Mouse (Mus musculus): ENCODE measurements around the gene Gimap4. TPM values are rescaled to one million over a fixed set of nuclear protein-coding genes. Genes with fewer than 3 reads are reported as not detected.
"Not testable (repeated sequence)": the region's sequence is repeated elsewhere in the genome, so short reads cannot be mapped to it uniquely, and the experiment has no call there.

The Gimap4 gene
- polyA plus RNA-seq, 1 experiment from 2014 or later: 1.1 TPM

- WGBS: 92% methylated on average over 17 of the region's 17 CpGs
- H3K27ac ChIP-seq (replicated peaks): no peak overlapping the region
- no peak overlapping the region for H3K4me3 ChIP-seq
- no peak for ATAC-seq (replicated peaks)
- H3K4me1 ChIP-seq: no peaks in the 10 kb centered on the region
- no peak overlapping the region for H3K4me2 ChIP-seq (replicated peaks)
- no peak overlapping the region for H3K9ac ChIP-seq (replicated peaks)
- H3K27me3 ChIP-seq: no peaks in the 10 kb centered on the region
- H3K36me3 ChIP-seq: no peaks in the 10 kb centered on the region
- H3K9me3 ChIP-seq: no peaks in the 10 kb centered on the region
Measured at GRCm38 (mm10) chr6:48677492-48678345, 6.6 kb upstream of the Gimap4 start.

DNA sequence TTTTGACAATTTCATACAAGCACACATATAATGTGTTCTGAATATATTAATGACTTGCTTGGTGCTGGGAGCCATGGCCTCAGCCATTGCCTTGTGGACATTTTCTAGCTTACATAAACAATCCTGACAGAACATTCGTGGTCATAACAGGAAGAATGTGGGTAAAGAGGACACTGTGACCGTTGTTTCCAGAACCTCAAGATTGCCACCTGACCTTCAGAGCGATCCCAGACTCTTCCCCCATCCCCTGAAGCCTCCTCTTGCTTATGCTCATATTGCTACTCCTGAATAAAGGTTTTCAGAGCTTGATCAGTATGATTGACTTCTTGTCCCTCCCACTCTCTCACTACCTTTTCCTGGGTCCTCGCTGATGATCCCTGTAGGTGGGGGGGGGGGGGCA is 6.0 kb upstream of the Gimap4 start:
- ATAC-seq (replicated peaks): no peak
- no peaks in the 10 kb centered on the region for H3K4me1 ChIP-seq
- H3K27ac ChIP-seq (replicated peaks): no peak overlapping the region
- H3K9me3 ChIP-seq: no peaks in the 10 kb centered on the region
- no peaks in the 10 kb centered on the region for H3K27me3 ChIP-seq
- no peaks in the 10 kb centered on the region for H3K36me3 ChIP-seq
- H3K9ac ChIP-seq (replicated peaks): no peak overlapping the region
- H3K4me3 ChIP-seq: no peak overlapping the region
- no peak overlapping the region for H3K4me2 ChIP-seq (replicated peaks)
- WGBS: 84% methylated on average over 4 of the region's 4 CpGs

GRCm38 (mm10) chr6:48679701-48680100 is 4.6 kb upstream of the Gimap4 start:
- no peak for ATAC-seq (replicated peaks)
- Histone ChIP-seq H3K9ac (replicated peaks) (no peak overlapping the region), H3K4me1 (no peaks in the 10 kb centered on the region), H3K27me3 (no peaks in the 10 kb centered on the region), H3K27ac (replicated peaks) (no peak overlapping the region), H3K36me3 (no peaks in the 10 kb centered on the region), H3K9me3 (no peaks in the 10 kb centered on the region), H3K4me2 (replicated peaks) (no peak overlapping the region), H3K4me3 (no peak overlapping the region)
- WGBS: 91% methylated on average over 6 of the region's 6 CpGs

DNA sequence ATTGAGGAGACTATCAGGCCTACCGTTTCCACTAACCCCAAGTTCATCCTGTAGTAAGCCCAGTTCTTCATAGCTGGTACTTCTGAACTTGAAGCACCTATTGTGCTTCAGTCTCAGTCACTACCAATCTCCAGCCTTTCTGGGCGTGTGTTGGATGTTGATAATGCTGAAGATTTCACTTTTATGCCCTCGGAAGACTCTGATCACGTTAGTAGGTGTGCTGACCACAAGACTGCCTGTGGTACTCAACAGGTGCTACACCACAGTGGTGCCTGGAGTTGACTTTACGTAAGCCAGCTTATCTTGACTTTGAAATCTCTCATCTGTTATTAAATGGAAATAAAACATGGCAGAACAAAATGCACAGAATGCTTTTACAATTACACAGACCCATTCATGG is 3.9 kb upstream of the Gimap4 start:
- no peaks in the 10 kb centered on the region for H3K27me3 ChIP-seq
- no peak overlapping the region for H3K9ac ChIP-seq (replicated peaks)
- no peaks in the 10 kb centered on the region for H3K36me3 ChIP-seq
- 82% methylated on average over 5 of the region's 5 CpGs for WGBS
- H3K9me3 ChIP-seq: no peaks in the 10 kb centered on the region
- no peak overlapping the region for H3K4me3 ChIP-seq
- no peak for ATAC-seq (replicated peaks)
- no peak overlapping the region for H3K4me2 ChIP-seq (replicated peaks)
- H3K27ac ChIP-seq (replicated peaks): no peak overlapping the region
- no peaks in the 10 kb centered on the region for H3K4me1 ChIP-seq

GRCm38 (mm10) chr6:48681472-48682090 is 2.8 kb upstream of the Gimap4 start:
- H3K4me2 ChIP-seq (replicated peaks): no peak overlapping the region
- 85% methylated on average over 3 of the region's 3 CpGs for WGBS

GRCm38 (mm10) chr6:48682271-48682670 is 2.1 kb upstream of the Gimap4 start:
- no peaks in the 10 kb centered on the region for H3K27me3 ChIP-seq
- H3K4me3 ChIP-seq: no peak overlapping the region
- H3K4me2 ChIP-seq (replicated peaks): no peak overlapping the region
- no peaks in the 10 kb centered on the region for H3K9me3 ChIP-seq
- 84% methylated on average over 4 of the region's 4 CpGs for WGBS
- no peak overlapping the region for H3K9ac ChIP-seq (replicated peaks)
- no peaks in the 10 kb centered on the region for H3K4me1 ChIP-seq
- no peak for ATAC-seq (replicated peaks)
- H3K27ac ChIP-seq (replicated peaks): no peak overlapping the region
- H3K36me3 ChIP-seq: no peaks in the 10 kb centered on the region

More at GRCm38 (mm10) chr6:48681472-48682090, 2.8 kb upstream of the Gimap4 start:
- no peak overlapping the region for H3K4me3 ChIP-seq
- H3K9ac ChIP-seq (replicated peaks): no peak overlapping the region
- ATAC-seq (replicated peaks): no peak
- no peaks in the 10 kb centered on the region for H3K36me3 ChIP-seq
- H3K4me1 ChIP-seq: no peaks in the 10 kb centered on the region
- H3K27me3 ChIP-seq: no peaks in the 10 kb centered on the region
- H3K9me3 ChIP-seq: no peaks in the 10 kb centered on the region
- H3K27ac ChIP-seq (replicated peaks): no peak overlapping the region

DNA sequence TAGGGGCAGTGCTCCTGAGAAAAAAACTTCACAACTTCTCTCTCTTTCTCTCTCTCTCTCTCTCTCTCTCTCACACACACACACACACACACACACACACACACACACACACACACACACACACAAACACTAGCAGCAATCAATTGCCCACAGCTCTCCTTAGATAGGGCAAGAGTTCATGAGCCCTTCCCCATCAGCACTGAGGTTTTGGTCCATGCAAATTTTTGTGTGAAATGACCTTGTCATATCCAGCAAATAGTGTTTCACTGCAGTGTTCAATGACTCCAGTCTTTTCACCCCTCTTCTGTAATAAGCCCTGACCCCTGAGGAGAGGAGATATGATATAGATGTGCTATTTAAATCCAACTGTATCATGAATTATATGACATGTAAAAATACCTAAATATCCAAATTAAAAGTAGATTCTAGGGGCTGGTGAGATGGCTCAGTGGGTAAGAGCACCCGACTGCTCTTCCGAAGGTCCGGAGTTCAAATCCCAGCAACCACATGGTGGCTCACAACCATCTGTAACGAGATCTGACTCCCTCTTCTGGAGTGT is 1.0 kb upstream of the Gimap4 start:
- not testable (repeated sequence) for H3K27ac ChIP-seq (replicated peaks); H3K4me2 ChIP-seq (replicated peaks); H3K4me1 ChIP-seq; H3K36me3 ChIP-seq; H3K9ac ChIP-seq (replicated peaks); H3K4me3 ChIP-seq; H3K27me3 ChIP-seq; ATAC-seq (replicated peaks); H3K9me3 ChIP-seq
- WGBS: 87% methylated on average over 4 of the region's 4 CpGs

GRCm38 (mm10) chr6:48684806-48685205 is 457 bp downstream of the Gimap4 start:
- Histone ChIP-seq H3K9me3 (no peaks in the 10 kb centered on the region), H3K27ac (replicated peaks) (no peak overlapping the region), H3K4me3 (no peak overlapping the region), H3K4me1 (no peaks in the 10 kb centered on the region), H3K4me2 (replicated peaks) (no peak overlapping the region), H3K9ac (replicated peaks) (no peak overlapping the region), H3K27me3 (no peaks in the 10 kb centered on the region), H3K36me3 (no peaks in the 10 kb centered on the region)
- 52% methylated on average over 4 of the region's 4 CpGs for WGBS
- no peak for ATAC-seq (replicated peaks)

- no peak overlapping the region for H3K4me3 ChIP-seq
- H3K9ac ChIP-seq (replicated peaks): no peak overlapping the region
- no peaks in the 10 kb centered on the region for H3K27me3 ChIP-seq
- no peak overlapping the region for H3K27ac ChIP-seq (replicated peaks)
- H3K4me1 ChIP-seq: no peaks in the 10 kb centered on the region
- no peak overlapping the region for H3K4me2 ChIP-seq (replicated peaks)
- H3K36me3 ChIP-seq: no peaks in the 10 kb centered on the region
- WGBS: 80% methylated on average over 2 of the region's 2 CpGs
- no peaks in the 10 kb centered on the region for H3K9me3 ChIP-seq
- no peak for ATAC-seq (replicated peaks)
Measured at GRCm38 (mm10) chr6:48685251-48685650, 902 bp downstream of the Gimap4 start.

GRCm38 (mm10) chr6:48685694-48686665 is 1.6 kb downstream of the Gimap4 start:
- H3K27ac ChIP-seq (replicated peaks): no peak overlapping the region
- H3K9me3 ChIP-seq: no peaks in the 10 kb centered on the region
- no peaks in the 10 kb centered on the region for H3K36me3 ChIP-seq

GRCm38 (mm10) chr6:48687077-48687476 is 2.7 kb downstream of the Gimap4 start:
- no peak overlapping the region for H3K27ac ChIP-seq (replicated peaks)
- ATAC-seq (replicated peaks): no peak
- no peak overlapping the region for H3K4me3 ChIP-seq
- no peak overlapping the region for H3K4me2 ChIP-seq (replicated peaks)
- no peak overlapping the region for H3K9ac ChIP-seq (replicated peaks)
- no peaks in the 10 kb centered on the region for H3K4me1 ChIP-seq
- WGBS: 77% methylated on average over 2 of the region's 2 CpGs
- H3K27me3 ChIP-seq: no peaks in the 10 kb centered on the region
- no peaks in the 10 kb centered on the region for H3K9me3 ChIP-seq
- H3K36me3 ChIP-seq: no peaks in the 10 kb centered on the region

More at GRCm38 (mm10) chr6:48685694-48686665, 1.6 kb downstream of the Gimap4 start:
- no peak for ATAC-seq (replicated peaks)
- H3K4me1 ChIP-seq: no peaks in the 10 kb centered on the region
- WGBS: 86% methylated on average over 7 of the region's 7 CpGs
- H3K4me3 ChIP-seq: no peak overlapping the region
- no peak overlapping the region for H3K4me2 ChIP-seq (replicated peaks)
- no peak overlapping the region for H3K9ac ChIP-seq (replicated peaks)
- no peaks in the 10 kb centered on the region for H3K27me3 ChIP-seq
